Mouse (Mus musculus) bone marrow, adult 2 months (tissue): Measurements from ENCODE around the gene Iqsec3.

ENCODE experiments used
- CTCF ChIP-seq: fragments of 200-500 bp; IDR thresholded peaks from 2 replicates; pipeline ENCODE4 v1.5.1; 2011; ENCODE audit warnings: low read length, control low read depth; ENCODE audit not compliant: control insufficient read depth, insufficient read depth
- POLR2A ChIP-seq: fragments of 200-500 bp; IDR thresholded peaks from 2 replicates; pipeline ENCODE4 v1.6.1; 2011; ENCODE audit warnings: low read depth, mild to moderate bottlenecking, control low read depth, low read length, borderline replicate concordance; ENCODE audit not compliant: control insufficient read depth

- TF ChIP-seq CTCF = no peak
- no peak for TF ChIP-seq POLR2A
Measured at GRCm38 (mm10) chr6:121338519-121338896, 135.0 kb downstream of the Iqsec3 start.
